In genomic region chr10:70763206-70763605, GRCm38 (mm10) we compare ENCODE assay signal across 15 mouse cellular contexts.
"Had no signal": no experiment of that assay in that cellular context is flagged by ENCODE, and none has a peak within 500 bp of the region (broad histone marks: within the 10 kb centered on the region; RNA-seq: fewer than 3 reads in every experiment).

No protein-coding gene starts in this region.

- H3K9me3 ChIP-seq: limb, embryonic 13.5 days; midbrain, embryonic 10.5 days; midbrain, embryonic 15.5 days; neural tube, embryonic 13.5 days had no signal

- H3K36me3 ChIP-seq: limb, embryonic 13.5 days; midbrain, embryonic 10.5 days; midbrain, embryonic 15.5 days; neural tube, embryonic 13.5 days had no signal

- H3K4me3 ChIP-seq: limb, embryonic 13.5 days; midbrain, embryonic 10.5 days; midbrain, embryonic 15.5 days; neural tube, embryonic 13.5 days had no signal

- H3K4me1 ChIP-seq: limb, embryonic 13.5 days; midbrain, embryonic 10.5 days; midbrain, embryonic 15.5 days had no signal

- DNase-seq: kidney, adult 8-10 months; kidney, postnatal 10 days; left cerebral cortex, postnatal 4 days; lung, adult 2 months; retina, postnatal 1 day; right cerebral cortex, postnatal 4 days; spleen, adult 18-20 months; thymus, adult 18-20 months; thymus, postnatal 25 days had no signal

- H3K9ac ChIP-seq: limb, embryonic 13.5 days; liver, embryonic 14.5 days; midbrain, embryonic 15.5 days; neural tube, embryonic 13.5 days had no signal

- H3K27ac ChIP-seq: limb, embryonic 13.5 days; liver, embryonic 14.5 days; midbrain, embryonic 10.5 days; midbrain, embryonic 15.5 days; neural tube, embryonic 13.5 days had no signal

- H3K4me2 ChIP-seq: limb, embryonic 13.5 days; midbrain, embryonic 15.5 days; neural tube, embryonic 13.5 days had no signal

- H3K27me3 ChIP-seq: limb, embryonic 13.5 days; midbrain, embryonic 15.5 days; neural tube, embryonic 13.5 days had no signal

- ATAC-seq: intestine, embryonic 16.5 days; midbrain, embryonic 15.5 days had no signal
